Mouse (Mus musculus): ENCODE measurements around the gene Tprg.
A peak's percentile ranks its signal among the peaks of the same experiment; 100 is the strongest.

Tprg gene

DNA sequence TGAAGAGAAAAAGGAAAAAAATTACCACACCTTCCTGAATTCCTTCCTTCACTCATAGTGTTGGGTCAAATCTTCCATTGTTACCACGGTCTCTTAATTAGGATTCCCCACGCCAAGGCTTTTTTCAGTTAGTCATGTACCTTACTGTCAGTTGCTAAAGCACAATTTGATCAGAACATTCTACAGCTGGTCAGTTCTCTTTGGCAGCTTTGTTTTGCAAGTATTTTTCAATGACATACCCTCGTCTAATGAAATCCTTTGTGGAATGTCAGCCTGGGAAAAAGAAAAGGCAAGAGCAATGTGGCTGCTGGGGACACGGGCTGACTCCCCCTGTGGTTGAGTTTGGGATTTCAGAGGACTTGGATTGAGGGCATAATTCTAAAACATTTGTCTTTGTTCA is 136.4 kb downstream of the Tprg start:
- DNase-seq (ENCODE audit: extremely low read depth, insufficient read length, low spot score), result no peak

DNA sequence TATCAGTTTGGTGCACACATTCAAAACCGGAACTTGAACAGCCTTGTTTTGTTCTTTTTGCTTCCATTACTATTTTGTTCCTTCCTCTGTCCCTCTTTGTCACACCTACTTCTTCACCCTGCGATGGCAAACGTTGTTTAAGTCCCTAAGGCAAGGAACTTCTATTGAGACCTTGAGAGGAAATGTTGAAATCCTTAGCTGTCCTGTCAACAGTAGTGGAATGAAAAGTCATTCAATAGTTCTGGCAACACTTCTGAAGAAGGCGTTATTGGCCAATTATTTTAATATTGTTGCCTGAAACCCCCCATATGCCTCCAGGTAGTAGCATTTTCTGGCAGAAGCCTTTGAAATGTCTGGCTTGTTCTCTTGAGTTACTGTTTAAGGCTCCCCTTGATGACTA is 137.4 kb downstream of the Tprg start:
- no peak for DNase-seq (ENCODE audit: extremely low read depth, insufficient read length, low spot score)

DNA sequence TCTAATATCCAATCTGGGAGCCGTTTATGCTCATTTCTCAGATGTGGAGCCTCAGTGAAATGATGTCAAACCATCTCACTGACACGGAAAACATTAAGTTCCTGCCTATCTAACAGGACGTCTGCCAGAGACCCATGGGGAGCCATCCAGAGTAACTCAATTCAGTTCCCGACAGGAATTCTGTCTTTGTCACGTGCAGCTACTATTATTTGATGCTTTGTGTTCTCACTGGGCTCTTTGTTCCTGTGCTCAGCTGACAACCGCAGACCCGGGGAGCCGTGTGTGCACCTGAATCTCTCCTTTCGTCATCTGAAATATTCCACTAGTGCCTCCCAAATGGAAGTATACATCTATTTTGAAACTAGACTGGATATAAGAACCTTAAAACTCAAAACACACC is 138.3 kb downstream of the Tprg start:
- DNase-seq (ENCODE audit: extremely low read depth, insufficient read length, low spot score), result no peak

DNA sequence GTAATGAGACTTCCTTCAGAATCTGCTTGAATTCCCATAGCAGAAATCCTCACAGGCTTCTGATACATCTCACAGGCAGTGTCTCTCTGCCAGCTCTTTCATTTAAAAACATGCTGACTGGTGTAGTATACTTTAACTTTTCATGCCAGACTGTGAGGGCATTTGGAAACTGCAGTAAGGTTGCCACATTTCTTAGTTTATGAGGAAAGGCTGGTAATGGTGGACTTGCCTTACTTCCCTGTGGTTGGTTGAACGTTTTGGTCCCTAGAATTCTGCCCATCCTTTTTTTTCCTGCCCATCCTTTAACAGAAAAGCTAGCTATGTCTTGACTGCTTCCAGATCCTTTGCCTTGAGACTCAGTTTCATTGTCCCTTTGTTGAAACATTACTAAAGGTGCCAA is 138.8 kb downstream of the Tprg start:
- peak; percentile 18 for DNase-seq (ENCODE audit: extremely low read depth, insufficient read length, low spot score)

DNA sequence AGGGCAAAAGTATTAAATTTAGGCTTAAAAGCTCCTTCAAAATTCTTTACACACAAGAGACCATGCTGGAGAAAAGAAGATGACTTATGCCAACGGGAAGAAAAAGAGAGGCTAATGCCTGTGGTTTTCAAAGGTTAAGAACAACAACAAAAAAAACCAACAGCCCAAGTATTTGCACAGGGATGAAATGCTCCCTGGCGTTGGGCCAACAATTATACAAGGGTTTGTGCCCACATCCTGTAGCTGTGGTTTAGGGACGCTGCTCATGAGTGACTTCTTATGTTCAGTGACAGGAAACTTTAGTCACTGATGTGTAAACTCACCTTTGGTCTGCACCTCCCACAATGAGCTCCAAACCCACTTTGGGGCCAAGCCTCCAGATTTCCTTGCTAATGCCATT is 139.6 kb downstream of the Tprg start:
- DNase-seq (ENCODE audit: extremely low read depth, insufficient read length, low spot score), result peak; percentile 85

DNA sequence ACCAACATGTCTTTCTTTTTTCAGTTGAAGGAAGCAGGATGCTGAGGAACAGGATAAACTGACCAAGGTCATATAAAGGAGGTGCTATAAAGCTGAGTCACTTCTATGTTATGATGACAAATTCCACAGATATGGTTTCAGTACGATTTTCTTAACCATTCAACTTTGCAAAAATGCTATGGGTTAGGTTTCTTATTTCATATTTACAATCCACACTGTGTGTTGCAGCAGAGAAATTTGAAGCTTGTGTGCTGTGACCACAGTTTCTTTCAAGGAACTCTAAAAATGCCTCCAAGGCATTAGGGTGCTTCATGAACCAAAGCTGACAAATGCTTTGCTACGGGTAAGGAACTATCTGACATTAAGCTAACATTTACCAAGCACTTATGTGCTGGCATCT is 153.4 kb downstream of the Tprg start:
- DNase-seq (ENCODE audit: extremely low read depth, insufficient read length, low spot score), result peak; percentile 76

DNA sequence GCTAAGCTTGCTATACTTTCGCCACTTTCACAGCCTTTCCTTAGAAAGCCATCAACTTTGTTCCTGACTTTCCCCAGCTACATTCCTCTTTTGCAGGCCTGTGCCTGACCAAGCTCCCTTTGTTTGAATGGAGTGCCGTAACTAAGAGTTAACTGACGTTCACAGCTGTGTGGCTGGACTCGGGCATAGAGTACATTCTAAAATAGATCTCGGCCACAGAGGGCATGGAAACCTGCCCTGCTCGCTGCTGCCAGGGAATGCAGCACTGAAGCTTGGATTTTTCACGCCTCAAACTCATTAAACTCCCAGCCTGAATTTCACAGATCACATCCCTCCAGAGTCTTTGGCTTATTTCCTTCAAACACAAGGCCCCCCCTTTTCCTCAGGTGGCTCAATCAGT is 159.0 kb downstream of the Tprg start:
- DNase-seq (ENCODE audit: extremely low read depth, insufficient read length, low spot score), result no peak

DNA sequence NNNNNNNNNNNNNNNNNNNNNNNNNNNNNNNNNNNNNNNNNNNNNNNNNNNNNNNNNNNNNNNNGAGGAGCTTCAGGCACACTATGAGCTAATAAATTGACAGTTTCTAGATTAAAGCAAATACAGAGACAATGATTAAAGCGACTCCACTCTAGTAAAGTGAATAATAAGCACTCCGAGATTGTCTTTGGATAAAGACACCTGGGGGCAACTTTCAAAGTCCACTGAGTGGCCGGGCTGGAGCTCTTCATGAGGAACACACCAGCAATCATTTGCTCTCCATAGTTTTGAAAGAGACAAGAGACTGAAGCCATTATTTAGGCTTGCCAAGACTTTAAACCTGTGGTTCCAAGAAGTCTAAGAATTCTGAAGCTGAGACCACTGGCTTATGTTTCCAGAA is 164.9 kb downstream of the Tprg start:
- no peak for DNase-seq (ENCODE audit: extremely low read depth, insufficient read length, low spot score)

DNA sequence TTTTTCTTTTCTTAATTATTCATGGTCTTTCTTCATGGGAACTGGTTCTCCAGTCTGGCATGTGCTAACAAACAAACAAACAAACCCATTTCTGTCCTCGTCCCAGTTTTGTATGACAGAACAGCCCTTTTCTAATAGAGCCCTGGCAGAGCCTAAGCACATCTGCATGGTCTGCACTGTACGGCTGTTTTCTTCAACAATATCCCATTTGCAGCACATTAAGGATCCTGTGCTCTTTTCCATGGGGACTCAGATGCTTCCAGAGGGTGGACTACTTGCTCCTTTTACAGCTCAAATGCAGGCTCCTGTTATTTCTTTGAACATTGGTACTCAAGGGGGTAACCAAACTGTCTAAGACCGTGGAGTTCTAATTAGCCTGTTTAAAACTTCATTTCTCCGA is 178.1 kb downstream of the Tprg start:
- DNase-seq (ENCODE audit: extremely low read depth, insufficient read length, low spot score), result no peak

DNA sequence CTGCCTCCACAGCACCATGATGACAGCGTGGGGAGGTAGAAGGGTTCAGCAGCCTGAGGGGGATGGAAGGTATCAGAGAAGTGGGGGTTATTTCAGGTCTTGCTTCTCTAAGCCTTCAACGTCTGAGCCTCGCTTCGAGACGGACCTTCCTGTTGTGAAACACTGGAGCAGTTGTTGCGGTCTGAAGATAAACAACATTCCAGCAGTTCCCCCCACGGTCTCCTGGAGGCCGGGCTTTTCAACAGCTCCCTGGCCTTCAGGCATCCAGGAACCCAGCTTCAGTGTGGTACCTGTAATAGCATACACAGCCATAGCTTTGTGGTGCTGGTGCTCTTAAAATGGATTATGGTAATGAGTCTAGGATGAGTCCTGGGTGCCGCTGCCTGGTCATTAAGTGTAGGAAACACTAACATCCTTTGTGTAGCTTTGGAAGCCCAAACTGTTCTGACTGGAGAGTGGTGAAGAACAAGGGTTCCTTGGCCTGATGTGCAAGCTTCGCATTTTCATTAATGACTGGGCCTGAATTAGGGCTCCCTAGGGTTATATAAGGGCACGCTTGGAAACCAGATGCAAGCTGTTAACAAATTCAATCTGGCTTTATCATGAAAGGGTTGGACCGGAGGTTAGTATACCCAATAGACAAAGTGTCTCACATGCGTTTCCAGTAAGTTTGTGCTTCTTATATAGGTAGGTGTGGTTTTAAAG is 179.0 kb downstream of the Tprg start:
- peak; percentile 21 for DNase-seq (ENCODE audit: extremely low read depth, insufficient read length, low spot score)

DNA sequence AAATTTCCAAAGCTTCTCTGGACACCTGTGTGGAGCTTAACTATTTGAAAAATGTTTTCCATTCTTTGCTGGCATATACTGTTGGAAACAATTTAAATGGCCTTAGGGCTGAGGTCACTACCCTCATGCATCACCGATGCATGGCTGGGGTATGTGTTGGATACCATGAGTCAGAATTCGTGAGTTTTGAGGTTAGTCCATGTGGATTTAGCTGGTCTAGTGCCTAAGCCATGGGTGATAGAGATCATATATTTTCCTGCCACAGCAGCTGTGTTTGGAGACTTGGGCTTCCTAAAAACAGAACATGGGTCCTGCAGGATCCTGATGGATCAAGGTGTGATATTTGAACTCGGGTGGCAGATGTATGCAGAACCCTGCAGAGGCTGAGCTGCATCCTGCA is 181.4 kb downstream of the Tprg start:
- peak; percentile 33 for DNase-seq (ENCODE audit: extremely low read depth, insufficient read length, low spot score)

DNA sequence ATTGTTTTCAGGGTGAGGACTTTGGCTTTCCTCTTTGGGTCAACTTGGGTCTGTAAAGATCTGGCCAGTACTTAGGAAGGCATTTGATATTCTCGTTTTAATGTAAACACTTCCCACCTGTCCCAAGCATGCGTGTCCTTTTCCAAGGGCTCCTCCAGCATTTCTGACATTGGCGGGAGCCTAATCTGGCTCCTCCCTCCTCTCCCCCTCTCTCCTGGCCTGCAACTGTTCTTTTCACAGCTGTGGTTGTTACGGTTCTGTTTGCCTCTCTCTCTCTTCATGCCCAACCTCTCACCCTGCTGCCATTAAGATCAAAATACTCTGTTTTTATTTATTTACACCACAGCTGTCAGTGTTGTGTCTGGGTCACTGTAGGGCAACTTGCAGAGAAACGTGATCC is 182.0 kb downstream of the Tprg start:
- no peak for DNase-seq (ENCODE audit: extremely low read depth, insufficient read length, low spot score)

Measured in 3134 (cell line).